Mouse (Mus musculus) MEL (cell line): ENCODE measurements around the gene Igsf6. TPM values are rescaled to one million over a fixed set of nuclear protein-coding genes. Genes with fewer than 3 reads are reported as not detected.

Experiments
- DNase-seq: peaks from one replicate; pipeline ENCODE4 v3.0.0; 2011; ENCODE audit warnings: low read depth, low spot score
- H3K27ac ChIP-seq: 2 replicates; pipeline ENCODE4 v1.5.1; 2012; ENCODE audit warnings: low read depth, mild to moderate bottlenecking, control low read depth, low read length, moderate library complexity; ENCODE audit not compliant: control insufficient read depth
- H3K27me3 ChIP-seq, 2 experiments: fragments of 150-350 bp in 1 of 2; sonication (generic) in 1 of 2; 2 replicates each; pipeline ENCODE4 v1.6.1; 2012; ENCODE audit warnings: low read length in 2 of 2, mild to moderate bottlenecking in 2 of 2, improper control_type of control experiment in 1 of 2, moderate library complexity in 1 of 2; ENCODE audit not compliant: insufficient read depth in 2 of 2, control insufficient read depth in 1 of 2
- H3K36me3 ChIP-seq, 2 experiments: 2 replicates each; pipeline ENCODE4 v1.6.1; 2012 to 2014; ENCODE audit warnings: low read length in 2 of 2, improper control_type of control experiment in 1 of 2, inconsistent platforms in 1 of 2, mild to moderate bottlenecking in 1 of 2; ENCODE audit not compliant: insufficient read depth in 2 of 2, control insufficient read depth in 1 of 2
- H3K4me1 ChIP-seq, 2 experiments: fragments of 150-350 bp in 1 of 2; sonication (generic) in 1 of 2; 2 replicates each; pipeline ENCODE4 v1.6.1; 2012; ENCODE audit warnings: low read length in 2 of 2, improper control_type of control experiment in 1 of 2, mild to moderate bottlenecking in 1 of 2; ENCODE audit not compliant: insufficient read depth in 2 of 2, control insufficient read depth in 1 of 2
- H3K4me3 ChIP-seq, 2 experiments: fragments of 150-350 bp in 1 of 2; sonication (generic) in 1 of 2; 2 replicates each; pipeline ENCODE4 v1.5.1; 2012; ENCODE audit warnings: low read depth in 2 of 2, low read length in 2 of 2, mild to moderate bottlenecking in 2 of 2, moderate library complexity in 2 of 2, control low read depth in 1 of 2, improper control_type of control experiment in 1 of 2; ENCODE audit not compliant: control insufficient read depth in 1 of 2, insufficient read depth in 1 of 2
- H3K79me2 ChIP-seq: 2 replicates; pipeline ENCODE4 v1.6.1; 2012; ENCODE audit warnings: mild to moderate bottlenecking, low read length, moderate library complexity; ENCODE audit not compliant: control insufficient read depth, poor library complexity, insufficient read depth
- H3K9ac ChIP-seq: 2 replicates; pipeline ENCODE4 v1.6.1; 2012; ENCODE audit warnings: low read depth, mild to moderate bottlenecking, control low read depth, low read length, moderate library complexity; ENCODE audit not compliant: control insufficient read depth, poor library complexity, severe bottlenecking
- H3K9me3 ChIP-seq: fragments of 150-350 bp; sonication (generic); replicated peaks from 2 replicates; pipeline ENCODE4 v1.6.1; 2012; ENCODE audit warnings: mild to moderate bottlenecking, low read length, improper control_type of control experiment, moderate library complexity; ENCODE audit not compliant: insufficient read depth
- CHD2 ChIP-seq: IDR thresholded peaks from 2 replicates; pipeline ENCODE4 v1.6.1; 2011; ENCODE audit warnings: low read length, improper control_type of control experiment
- CTCF ChIP-seq, 3 experiments: IDR thresholded peaks in 2 of 3; conservative IDR thresholded peaks in 1 of 3; 2 replicates each; pipeline ENCODE4 v1.5.1; 2011 to 2012; ENCODE audit warnings: low read length in 3 of 3, low read depth in 2 of 3, mild to moderate bottlenecking in 2 of 3, improper control_type of control experiment in 1 of 3, inconsistent platforms in 1 of 3, mixed read lengths in 1 of 3, moderate library complexity in 1 of 3; ENCODE audit not compliant: control insufficient read depth in 1 of 3, insufficient read depth in 1 of 3, poor library complexity in 1 of 3, severe bottlenecking in 1 of 3
- E2F4 ChIP-seq: IDR thresholded peaks from 2 replicates; pipeline ENCODE4 v1.6.1; 2011; ENCODE audit warnings: low read depth, low read length, improper control_type of control experiment, borderline replicate concordance
- ELF1 ChIP-seq: IDR thresholded peaks from 2 replicates; pipeline ENCODE4 v1.6.1; 2014; ENCODE audit warnings: low read depth, mild to moderate bottlenecking, inconsistent platforms, low read length, improper control_type of control experiment, moderate library complexity
- EP300 ChIP-seq, 2 experiments: IDR thresholded peaks; 2 replicates each; pipeline ENCODE4 v1.6.1; 2011; ENCODE audit warnings: improper control_type of control experiment in 2 of 2, low read length in 2 of 2, low read depth in 1 of 2, mild to moderate bottlenecking in 1 of 2
- GABPA ChIP-seq: IDR thresholded peaks from 2 replicates; pipeline ENCODE4 v1.6.1; 2012; ENCODE audit warnings: low read depth, mild to moderate bottlenecking, inconsistent platforms, low read length, improper control_type of control experiment, moderate library complexity
- MAFK ChIP-seq: IDR thresholded peaks from 2 replicates; pipeline ENCODE4 v1.6.1; 2011; ENCODE audit warnings: low read depth, mild to moderate bottlenecking, low read length, improper control_type of control experiment, borderline replicate concordance
- MAX ChIP-seq: IDR thresholded peaks from 2 replicates; pipeline ENCODE4 v1.6.1; 2011; ENCODE audit warnings: low read length, improper control_type of control experiment
- MAZ ChIP-seq: IDR thresholded peaks from 2 replicates; pipeline ENCODE4 v1.6.1; 2012; ENCODE audit warnings: low read depth, mild to moderate bottlenecking, inconsistent platforms, low read length, improper control_type of control experiment
- MYC ChIP-seq: IDR thresholded peaks from 2 replicates; pipeline ENCODE4 v1.6.1; 2011; ENCODE audit warnings: low read depth, mild to moderate bottlenecking, low read length, improper control_type of control experiment, moderate library complexity
- NELFE ChIP-seq: IDR thresholded peaks from 2 replicates; pipeline ENCODE4 v1.6.1; 2011; ENCODE audit warnings: low read depth, low read length, improper control_type of control experiment
- NRF1 ChIP-seq: IDR thresholded peaks from 2 replicates; pipeline ENCODE4 v1.6.1; 2014; ENCODE audit warnings: low read depth, mild to moderate bottlenecking, inconsistent platforms, low read length, improper control_type of control experiment, moderate library complexity; ENCODE audit not compliant: poor library complexity, insufficient read depth, severe bottlenecking
- POLR2AphosphoS5 ChIP-seq: IDR thresholded peaks from 2 replicates; pipeline ENCODE4 v1.6.1; 2012; ENCODE audit warnings: low read depth, borderline replicate concordance, mild to moderate bottlenecking, inconsistent platforms, low read length, moderate library complexity, mixed read lengths
- RAD21 ChIP-seq: IDR thresholded peaks from 2 replicates; pipeline ENCODE4 v1.6.1; 2011; ENCODE audit warnings: mild to moderate bottlenecking, low read depth, low read length, improper control_type of control experiment
- SMC3 ChIP-seq: IDR thresholded peaks from 2 replicates; pipeline ENCODE4 v1.6.1; 2011; ENCODE audit warnings: low read depth, low read length, improper control_type of control experiment
- TBP ChIP-seq: IDR thresholded peaks from 2 replicates; pipeline ENCODE4 v1.8.0; 2011; ENCODE audit warnings: low read depth, low read length, improper control_type of control experiment
- UBTF ChIP-seq: IDR thresholded peaks from 2 replicates; pipeline ENCODE4 v1.6.1; 2012; ENCODE audit warnings: low read depth, mild to moderate bottlenecking, inconsistent platforms, low read length, improper control_type of control experiment, moderate library complexity, borderline replicate concordance; ENCODE audit not compliant: insufficient read depth
- ZC3H11A ChIP-seq: IDR thresholded peaks from 2 replicates; pipeline ENCODE4 v1.6.1; 2012; ENCODE audit warnings: low read depth, mild to moderate bottlenecking, inconsistent platforms, low read length, improper control_type of control experiment
- polyA plus RNA-seq, 2 experiments: library from polyadenylated mRNA; stranded (reverse) in 1 of 2; unstranded in 1 of 2; fragments of >175 nt in 1 of 2; fragments of >200 nt in 1 of 2; gene quantifications; 2 replicates each; pipeline versions ENCODE4 v1.2.1 to v1.2.4; 2012; ENCODE audit warnings: low replicate concordance in 2 of 2, low read depth in 1 of 2; ENCODE audit not compliant: insufficient read length in 2 of 2, insufficient read depth in 1 of 2, missing spikeins in 1 of 2
- total RNA-seq: library from RNA; depleted of rRNA; stranded (reverse); fragments of 300-350 nt; gene quantifications from 2 replicates; pipeline ENCODE4 v1.2.3, GENCODE M21; 2012

Gene Igsf6
- total and polyA plus RNA-seq, 3 experiments = 0.08 to 0.42 TPM; not detected in 1

GRCm38 (mm10) chr7:121077829-121078228 is 3.5 kb upstream of the Igsf6 start:
- H3K9me3 ChIP-seq = no peaks in the 10 kb centered on the region
- H3K36me3 ChIP-seq = peaks cover 0 to 3% of the 10 kb centered on the region in 2 experiments; a peak in 2 of 4 replicates
- no peak overlapping the region for H3K27ac ChIP-seq
- no peak overlapping the region for H3K9ac ChIP-seq
- H3K27me3 ChIP-seq = no peaks in the 10 kb centered on the region
- no peak overlapping the region for H3K4me3 ChIP-seq
- no peaks in the 10 kb centered on the region for H3K4me1 ChIP-seq
- no peaks in the 10 kb centered on the region for H3K79me2 ChIP-seq
- peak; percentile 76 for DNase-seq
- TF ChIP-seq ELF1 = no peak
- TF ChIP-seq SMC3 = peak; percentile 71
- TF ChIP-seq RAD21 = peak; percentile 60
- TF ChIP-seq NELFE = no peak
- peak; percentile 50 to 74 (median 74) for TF ChIP-seq CTCF (IDR thresholded peaks at IDR 0.05 in 2 of 3, conservative IDR thresholded peaks at IDR 0.05 in 1 of 3; ENCODE audit: control insufficient read depth in 1 of 3, insufficient read depth in 1 of 3, low read depth in 2 of 3, low read length in 3 of 3, poor library complexity in 1 of 3, severe bottlenecking in 1 of 3)
- peak; percentile 26 for TF ChIP-seq ZC3H11A

- no peaks in the 10 kb centered on the region for H3K79me2 ChIP-seq
- no peaks in the 10 kb centered on the region for H3K27me3 ChIP-seq
- no peak overlapping the region for H3K27ac ChIP-seq
- no peaks in the 10 kb centered on the region for H3K4me1 ChIP-seq
- no peaks in the 10 kb centered on the region for H3K9me3 ChIP-seq
- no peak for DNase-seq
- no peak overlapping the region for H3K9ac ChIP-seq
- no peak overlapping the region for H3K4me3 ChIP-seq
- no peak for TF ChIP-seq MAX
- no peak for TF ChIP-seq CTCF (IDR thresholded peaks at IDR 0.05 in 2 of 3, conservative IDR thresholded peaks at IDR 0.05 in 1 of 3; ENCODE audit: control insufficient read depth in 1 of 3, insufficient read depth in 1 of 3, low read depth in 2 of 3, low read length in 3 of 3, poor library complexity in 1 of 3, severe bottlenecking in 1 of 3)
- no peak for TF ChIP-seq CHD2
- no peak for TF ChIP-seq MYC
- TF ChIP-seq MAFK = no peak
- TF ChIP-seq POLR2AphosphoS5 = no peak
- TF ChIP-seq E2F4 = no peak
- TF ChIP-seq NRF1 = no peak
- no peak for TF ChIP-seq UBTF
- no peak for TF ChIP-seq GABPA
- TF ChIP-seq ZC3H11A = no peak
- TF ChIP-seq EP300 (IDR thresholded peaks at IDR 0.05; ENCODE audit: low read depth in 1 of 2, low read length in 2 of 2) = no peak
- TF ChIP-seq MAZ = no peak
- no peak for TF ChIP-seq TBP
- TF ChIP-seq NELFE = no peak
- TF ChIP-seq, all 39 proteins: peak for 0
- H3K36me3 ChIP-seq = peaks cover 0 to 3% of the 10 kb centered on the region in 2 experiments; a peak in 2 of 4 replicates
Observed at GRCm38 (mm10) chr7:121077311-121077710, 2.9 kb upstream of the Igsf6 start.
